Mouse (Mus musculus) adrenal gland, postnatal 10 days (tissue): ENCODE measurements around the gene Dlgap4. TPM values are rescaled to one million over a fixed set of nuclear protein-coding genes. Genes with fewer than 3 reads are reported as not detected.

Experiments
- DNase-seq: peaks from one replicate; pipeline ENCODE4 v3.0.0; 2021; ENCODE audit warnings: mixed read lengths
- total RNA-seq, 2 experiments: library from RNA; stranded (reverse); gene quantifications; 2 replicates each; pipeline ENCODE4 v1.2.3; 2021

Gene Dlgap4
- total RNA-seq, 2 experiments from 2014 or later = 36.9 to 40.3 TPM

- peak; percentile 46 for DNase-seq
Measured at GRCm38 (mm10) chr2:156617536-156617935, 4.0 kb downstream of the Dlgap4 start.

GRCm38 (mm10) chr2:156620874-156621273 lies 7.4 kb downstream of the Dlgap4 start:
- DNase-seq = no peak

GRCm38 (mm10) chr2:156621449-156621848 lies 7.9 kb downstream of the Dlgap4 start:
- peak; percentile 83 for DNase-seq

- no peak for DNase-seq
Measured at GRCm38 (mm10) chr2:156622192-156622591, 8.7 kb downstream of the Dlgap4 start.

GRCm38 (mm10) chr2:156623246-156623645 lies 9.7 kb downstream of the Dlgap4 start:
- no peak for DNase-seq

GRCm38 (mm10) chr2:156625307-156625706 lies 11.8 kb downstream of the Dlgap4 start:
- DNase-seq = no peak

GRCm38 (mm10) chr2:156626119-156626518 lies 12.6 kb downstream of the Dlgap4 start:
- DNase-seq = no peak

GRCm38 (mm10) chr2:156626544-156626943 lies 13.0 kb downstream of the Dlgap4 start:
- DNase-seq = peak; percentile 35

GRCm38 (mm10) chr2:156627917-156628316 lies 14.4 kb downstream of the Dlgap4 start:
- DNase-seq = no peak

- DNase-seq = no peak
Measured at GRCm38 (mm10) chr2:156630288-156630687, 16.8 kb downstream of the Dlgap4 start.

- no peak for DNase-seq
Measured at GRCm38 (mm10) chr2:156632721-156633120, 19.2 kb downstream of the Dlgap4 start.

- DNase-seq = no peak
Measured at GRCm38 (mm10) chr2:156635091-156635490, 21.6 kb downstream of the Dlgap4 start.

- DNase-seq = no peak
Measured at GRCm38 (mm10) chr2:156641141-156641540, 27.6 kb downstream of the Dlgap4 start.

- no peak for DNase-seq
Measured at GRCm38 (mm10) chr2:156642931-156643330, 29.4 kb downstream of the Dlgap4 start.

GRCm38 (mm10) chr2:156643406-156643805 lies 29.9 kb downstream of the Dlgap4 start:
- no peak for DNase-seq

GRCm38 (mm10) chr2:156645145-156645544 lies 31.6 kb downstream of the Dlgap4 start:
- DNase-seq = no peak

- DNase-seq = no peak
Measured at GRCm38 (mm10) chr2:156646877-156647276, 33.4 kb downstream of the Dlgap4 start.

GRCm38 (mm10) chr2:156648042-156648441 lies 34.5 kb downstream of the Dlgap4 start:
- DNase-seq = no peak

GRCm38 (mm10) chr2:156649450-156649849 lies 35.9 kb downstream of the Dlgap4 start:
- DNase-seq = no peak

- no peak for DNase-seq
Measured at GRCm38 (mm10) chr2:156651019-156651418, 37.5 kb downstream of the Dlgap4 start.

- DNase-seq = peak; percentile 87
Measured at GRCm38 (mm10) chr2:156652841-156653240, 39.3 kb downstream of the Dlgap4 start.

GRCm38 (mm10) chr2:156654148-156654547 lies 40.6 kb downstream of the Dlgap4 start:
- no peak for DNase-seq

- no peak for DNase-seq
Measured at GRCm38 (mm10) chr2:156655626-156656025, 42.1 kb downstream of the Dlgap4 start.

- DNase-seq = no peak
Measured at GRCm38 (mm10) chr2:156657522-156657921, 44.0 kb downstream of the Dlgap4 start.

GRCm38 (mm10) chr2:156658221-156658620 lies 44.7 kb downstream of the Dlgap4 start:
- DNase-seq = peak; percentile 53
